10 mouse cellular contexts compared by ENCODE assay signal in the genomic region with DNA sequence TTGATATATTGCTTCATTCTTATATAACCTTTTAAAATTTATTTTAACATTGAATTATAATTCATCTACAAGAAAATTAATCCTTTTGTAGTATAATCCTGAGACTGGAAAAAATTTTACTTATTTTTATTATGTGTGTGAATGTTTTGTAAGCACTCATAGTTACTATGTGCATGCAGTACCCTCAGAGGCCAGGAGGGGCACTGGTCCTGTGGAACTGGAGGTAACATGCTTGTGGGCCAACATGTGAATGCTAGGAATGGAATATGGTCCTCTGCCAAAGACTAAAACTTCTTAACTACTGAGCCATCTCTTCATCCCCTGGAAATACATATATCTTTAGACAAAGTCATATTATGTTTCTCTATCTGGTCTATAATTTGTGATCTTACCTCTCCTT.
DNase-seq lines count a peak whose midpoint lies in the region; ATAC-seq and TF ChIP-seq lines count a peak whose summit lies in the region.
"Had no signal": no experiment of that assay in that cellular context is flagged by ENCODE, and none has a peak within 500 bp of the region (broad histone marks: within the 10 kb centered on the region; RNA-seq: fewer than 3 reads in every experiment).

No protein-coding gene starts in this region.

- H3K27ac ChIP-seq in forebrain, embryonic 16.5 days (ENCODE audit: low read length), result no peak overlapping the region

- CTCF ChIA-PET in Patski (lab: Charles Lee), result no interaction called here

- no peak overlapping the region for H3K9ac ChIP-seq in forebrain, embryonic 16.5 days (replicated peaks; ENCODE audit: low read depth, low read length)

- intact Hi-C loops in heart, postnatal 36 days (cut with DNase I), result no loop called here

- H3K27me3 ChIP-seq in Patski, result no peaks in the 10 kb centered on the region
- H3K27me3 ChIP-seq in forebrain, embryonic 16.5 days (replicated peaks; ENCODE audit: control insufficient read depth, insufficient read depth, low read length), result no peaks in the 10 kb centered on the region

- H3K9me3 ChIP-seq in forebrain, embryonic 16.5 days (ENCODE audit: control insufficient read depth, low read length), result no peaks in the 10 kb centered on the region

- ATAC-seq in Patski, result no peak
- peak; percentile 75; the same call in 1 of the 2 replicates for ATAC-seq in megakaryocyte progenitor cell, adult 5-6 weeks (replicated peaks; ENCODE audit: poor library complexity)
- ATAC-seq in forebrain, embryonic 16.5 days, result no peak

- H3K4me3 ChIP-seq in forebrain, embryonic 16.5 days (replicated peaks; ENCODE audit: low read length), result no peak overlapping the region

- no peaks in the 10 kb centered on the region for H3K4me1 ChIP-seq in forebrain, embryonic 16.5 days (replicated peaks; ENCODE audit: control insufficient read depth, insufficient read depth, low read length)

- peak; percentile 62 for TF ChIP-seq CTCF in Patski (IDR thresholded peaks at IDR 0.05)

- no peak overlapping the region for H3K4me2 ChIP-seq in forebrain, embryonic 16.5 days (ENCODE audit: low read length)

- H3K36me3 ChIP-seq in forebrain, embryonic 16.5 days (ENCODE audit: control insufficient read depth, insufficient read depth), result no peaks in the 10 kb centered on the region

- POLR2A ChIA-PET in Patski (lab: Charles Lee), result no interaction called here

- DNase-seq in heart, postnatal 4 days, result peak; percentile 7
- no peak for DNase-seq in heart, postnatal 36 days
- DNase-seq in lung, postnatal 36 days, result peak; percentile 6
- no peak for DNase-seq in lung, postnatal 25 days (ENCODE audit: low spot score)
- DNase-seq in Patski (ENCODE audit: low read depth, low spot score), result no peak
- DNase-seq in cerebellum, adult 11 months, result no peak
- DNase-seq: cerebellum, adult 2 months; layer of hippocampus, adult 9-11 months had no signal

- in situ Hi-C loops in Patski (cut with MboI; ENCODE audit: low pct_unique_long_range_greater_than_20kb), result no loop called here

Comparison
In these comparisons a context has a peak if more than half of its experiments do, and no peak if none do; other contexts are left out.
1. DNase-seq: peak in heart, postnatal 4 days (single experiment) and lung, postnatal 36 days (single experiment); none in heart, postnatal 36 days (0 of 2), lung, postnatal 25 days (single experiment), Patski (single experiment) and cerebellum, adult 11 months (single experiment).